Mouse (Mus musculus) lung, postnatal 4 days (tissue): ENCODE data around the gene Galntl6.
"Not testable (repeated sequence)": the region's sequence is repeated elsewhere in the genome, so short reads cannot be mapped to it uniquely, and the experiment has no call there.

Experiments
- DNase-seq, 2 experiments: peaks; one replicate each; pipeline ENCODE4 v3.0.0; 2021

Gene Galntl6

DNA sequence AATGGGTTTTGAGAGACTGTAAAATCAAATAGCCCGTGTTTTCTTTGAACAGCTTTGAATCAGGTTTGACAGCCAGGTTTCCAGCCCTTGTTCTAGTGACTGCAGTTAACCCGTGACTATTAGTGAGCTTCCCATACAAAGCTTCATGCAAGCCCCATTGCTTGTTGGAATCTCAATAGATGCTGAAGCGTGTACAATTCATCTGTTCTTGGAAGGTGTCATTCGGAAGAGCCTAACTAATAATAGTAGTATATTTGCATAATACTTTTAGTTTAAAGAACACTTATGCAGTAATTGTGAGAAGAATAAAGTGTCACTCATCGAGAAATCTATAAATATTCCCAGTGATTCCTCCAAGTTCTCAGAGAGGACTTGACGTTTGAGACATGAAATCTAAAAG is 314.6 kb downstream of the Galntl6 start:
- no peak for DNase-seq

DNA sequence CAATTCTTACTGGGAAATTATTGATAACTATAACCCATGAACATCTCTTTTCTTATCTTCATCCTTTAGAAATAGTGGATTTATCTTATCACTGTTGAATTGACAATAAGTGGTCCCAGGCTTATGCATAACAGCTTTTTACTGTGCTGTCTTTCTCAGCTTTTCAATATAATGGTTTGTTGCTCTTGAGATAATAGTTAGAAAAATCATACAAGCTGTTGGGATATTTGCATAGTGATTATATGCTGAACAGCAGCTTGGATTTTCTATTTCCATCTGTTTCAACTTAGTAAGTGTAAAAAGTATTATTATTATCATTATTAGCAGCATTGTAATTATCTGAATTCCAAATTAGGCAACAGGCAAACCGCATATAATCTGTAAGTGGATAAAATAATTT is 337.1 kb downstream of the Galntl6 start:
- DNase-seq: no peak

DNA sequence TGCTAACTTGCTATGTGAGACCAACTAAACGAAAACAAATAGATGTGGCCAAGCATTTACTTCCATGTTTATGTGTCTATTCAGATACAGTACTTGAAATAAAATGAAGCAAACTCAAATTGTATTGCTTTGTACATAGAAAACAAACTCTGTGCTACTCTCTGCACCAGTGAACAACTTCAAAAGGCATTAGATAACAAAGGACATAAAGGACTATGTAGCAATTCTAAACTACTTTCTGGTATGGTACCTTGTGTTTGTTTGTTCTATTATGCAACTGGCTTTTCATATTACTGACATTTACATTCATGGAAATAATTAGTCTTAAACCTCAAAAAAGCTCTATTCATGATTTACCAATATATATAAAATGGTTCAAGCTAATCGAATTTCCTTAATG is 344.4 kb downstream of the Galntl6 start:
- no peak for DNase-seq

DNA sequence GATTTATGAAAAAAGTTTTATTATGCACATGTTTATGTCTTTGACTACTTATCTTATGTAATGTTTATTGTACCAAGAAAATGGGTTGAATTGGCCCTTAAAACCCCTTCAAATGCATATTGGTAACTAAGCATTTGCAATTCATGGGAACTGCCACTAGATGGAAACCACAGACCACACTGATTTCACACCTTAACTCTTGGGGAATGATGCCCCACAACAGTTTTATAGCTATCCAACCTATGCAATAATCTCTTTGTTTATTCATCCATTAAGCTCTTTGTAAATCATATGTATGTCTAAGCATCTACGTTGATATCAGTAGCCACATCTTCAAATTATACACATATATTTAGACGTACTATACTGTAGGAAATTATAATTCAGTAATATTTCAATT is 346.3 kb downstream of the Galntl6 start:
- no peak for DNase-seq

DNA sequence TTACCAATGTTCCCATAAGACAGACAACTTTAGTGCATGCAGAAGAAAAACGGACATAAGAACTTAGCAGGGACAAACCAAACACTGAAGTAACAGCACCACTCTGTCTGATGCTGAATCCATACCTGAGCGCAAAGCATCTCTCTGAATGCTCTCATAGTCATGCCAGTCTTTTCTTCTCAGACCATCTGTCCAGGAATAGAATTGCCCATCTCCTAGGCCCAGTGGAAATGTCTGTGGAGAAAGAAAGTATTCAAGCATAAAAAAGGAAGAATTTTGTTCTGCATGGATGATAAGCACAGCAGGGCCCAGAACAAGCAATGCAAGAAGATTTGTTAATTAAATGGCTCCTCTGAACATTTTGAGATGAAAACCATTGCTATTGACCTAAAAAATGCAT is 376.7 kb downstream of the Galntl6 start:
- DNase-seq: no peak

DNA sequence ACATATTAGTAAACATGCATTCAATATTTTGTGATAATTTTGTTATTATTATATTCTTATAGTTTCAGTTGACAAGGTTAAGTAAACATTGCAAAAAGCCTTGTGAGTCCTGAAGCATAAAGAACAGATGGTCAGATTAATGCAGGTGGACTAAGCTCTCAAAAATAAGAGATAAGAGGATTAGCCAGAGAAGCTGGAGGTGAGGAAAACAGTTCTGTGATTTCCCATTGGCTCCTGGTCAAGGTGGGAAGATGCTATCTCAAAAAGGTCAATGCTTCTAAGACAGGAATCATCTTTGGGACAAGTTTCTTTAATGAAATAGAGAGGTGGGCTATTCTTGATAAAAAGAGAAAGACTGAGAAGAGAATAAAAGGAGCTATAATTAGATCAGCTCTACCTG is 377.8 kb downstream of the Galntl6 start:
- no peak for DNase-seq

DNA sequence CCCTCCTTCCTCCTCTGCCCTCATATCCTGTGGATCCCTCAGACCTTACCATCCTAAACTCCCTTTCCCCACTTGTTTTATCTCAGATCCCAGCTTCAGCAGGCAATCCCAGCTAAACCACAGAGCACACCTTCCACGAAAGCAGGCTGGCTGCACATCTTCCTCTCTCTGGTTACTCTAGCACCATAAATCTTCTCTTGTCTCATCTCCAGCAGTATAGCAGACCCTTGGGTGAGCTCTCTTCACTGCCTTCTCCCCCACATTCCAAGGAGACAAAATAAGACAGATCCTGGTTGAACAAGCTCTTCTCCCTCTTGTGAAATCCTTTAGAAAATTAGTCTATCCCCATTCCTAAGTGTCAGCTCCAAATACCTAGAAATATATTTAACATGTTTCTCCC is 389.0 kb downstream of the Galntl6 start:
- DNase-seq: no peak

DNA sequence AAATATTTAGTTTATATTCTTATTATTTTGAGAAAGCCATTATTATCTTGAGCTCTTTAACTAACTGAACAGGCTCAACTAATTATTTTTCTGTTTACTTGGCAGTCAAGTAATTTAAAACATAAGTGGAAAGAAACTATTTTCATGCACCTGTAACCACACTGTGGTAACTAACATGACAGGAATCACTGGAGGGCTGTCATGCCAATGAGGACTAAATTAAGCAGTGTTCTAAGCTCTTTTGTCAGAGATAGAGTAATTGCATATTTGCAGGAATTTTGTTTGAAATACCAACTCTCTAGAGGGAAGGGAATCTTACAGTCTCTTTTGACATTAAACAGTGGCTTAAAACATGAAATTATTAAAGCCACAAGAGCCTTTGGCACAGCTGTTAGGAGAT is 390.5 kb downstream of the Galntl6 start:
- no peak for DNase-seq

DNA sequence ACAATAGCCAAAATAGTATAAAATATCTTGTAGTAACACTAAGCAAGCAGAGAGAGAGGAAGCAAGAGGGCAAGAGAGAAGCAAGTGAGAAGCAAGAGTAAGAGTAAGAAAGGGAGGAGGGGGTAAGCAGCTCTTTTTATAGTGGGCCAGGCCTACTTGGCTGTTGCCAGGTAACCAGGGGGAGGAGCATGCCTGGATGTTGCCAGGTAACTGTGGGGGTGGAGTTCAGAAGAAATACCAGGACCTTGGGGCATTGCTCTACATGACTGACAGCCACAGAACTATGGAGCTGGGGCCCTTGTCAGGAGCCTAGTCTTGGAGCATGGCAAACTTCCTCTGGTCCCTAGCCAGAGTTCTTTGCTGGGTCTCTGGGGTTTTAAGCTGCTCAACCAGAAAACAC is 401.9 kb downstream of the Galntl6 start:
- no peak for DNase-seq

DNA sequence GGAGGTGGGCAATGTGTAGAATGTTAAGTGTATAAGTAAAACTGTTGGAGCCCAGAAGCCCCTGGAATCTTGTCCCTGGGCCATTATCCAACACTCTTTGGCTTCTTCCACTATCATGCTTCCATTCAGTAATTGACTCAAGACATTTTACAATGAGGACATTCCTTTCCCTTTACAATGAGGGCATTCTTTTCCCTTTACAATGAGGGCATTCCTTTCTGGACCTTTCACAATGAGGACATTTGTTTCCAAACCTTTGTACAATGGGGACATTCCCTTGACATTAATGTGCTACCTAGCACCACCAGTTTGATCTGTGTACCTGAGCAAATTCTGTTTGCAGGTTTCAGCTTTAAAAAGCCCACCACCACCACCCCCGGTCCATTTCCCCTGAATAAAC is 403.4 kb downstream of the Galntl6 start:
- no peak for DNase-seq

DNA sequence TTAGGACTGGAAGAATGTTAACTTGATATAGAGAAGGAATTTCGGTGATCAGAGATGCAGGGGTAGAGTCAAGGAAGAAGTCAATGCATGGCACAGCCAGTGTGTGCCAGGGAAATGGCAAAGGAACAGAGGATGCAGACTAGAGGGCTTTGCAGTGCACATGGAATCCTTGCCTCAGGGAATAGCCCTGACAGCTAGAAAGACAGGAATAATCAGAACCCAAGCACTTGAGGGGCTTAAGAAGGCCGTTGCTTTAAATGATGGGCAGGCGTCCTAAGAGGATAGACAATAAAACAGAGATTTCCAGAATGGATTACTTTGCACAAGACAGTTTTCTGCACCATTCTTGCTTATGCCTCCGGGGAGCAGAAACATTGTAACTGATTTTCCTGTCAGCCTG is 425.3 kb downstream of the Galntl6 start:
- DNase-seq: no peak

DNA sequence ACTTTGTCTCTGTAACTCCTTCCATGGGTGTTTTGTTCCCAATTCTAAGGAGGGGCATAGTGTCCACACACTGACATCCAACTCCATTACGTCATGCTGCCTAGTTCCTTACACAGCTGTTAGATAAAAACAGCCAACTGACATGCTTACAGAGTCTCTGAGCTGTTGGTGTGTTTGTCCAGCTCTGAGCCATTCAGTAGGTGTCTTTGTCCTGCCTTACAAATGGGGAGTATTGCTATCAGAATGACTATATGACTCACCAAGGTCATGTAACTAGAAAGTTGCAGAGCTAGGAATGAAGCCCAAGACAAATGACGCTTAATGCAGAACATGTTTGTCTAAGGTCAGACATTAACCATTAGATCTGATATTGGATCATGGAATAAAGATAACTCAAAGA is 449.1 kb downstream of the Galntl6 start:
- not testable (repeated sequence) for DNase-seq

DNA sequence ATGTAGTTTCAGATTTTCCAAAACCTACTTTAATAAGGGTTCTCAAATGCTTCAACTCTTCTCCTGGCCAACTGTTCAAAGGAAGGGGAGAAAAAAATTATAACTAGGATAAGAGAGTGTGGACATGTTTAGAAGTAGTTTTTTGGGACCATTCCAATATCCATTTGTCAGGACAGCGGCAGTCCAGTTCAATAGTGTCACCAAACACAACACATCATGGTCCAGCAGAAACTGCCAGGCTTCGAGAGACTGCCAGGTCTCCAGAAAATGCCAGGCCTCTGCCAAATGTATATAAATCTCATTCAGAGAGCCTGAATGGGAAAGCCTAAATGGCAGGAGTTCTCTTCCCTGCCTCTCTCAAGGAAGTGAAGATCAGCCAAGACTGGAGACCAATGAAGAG is 469.7 kb downstream of the Galntl6 start:
- DNase-seq: no peak

DNA sequence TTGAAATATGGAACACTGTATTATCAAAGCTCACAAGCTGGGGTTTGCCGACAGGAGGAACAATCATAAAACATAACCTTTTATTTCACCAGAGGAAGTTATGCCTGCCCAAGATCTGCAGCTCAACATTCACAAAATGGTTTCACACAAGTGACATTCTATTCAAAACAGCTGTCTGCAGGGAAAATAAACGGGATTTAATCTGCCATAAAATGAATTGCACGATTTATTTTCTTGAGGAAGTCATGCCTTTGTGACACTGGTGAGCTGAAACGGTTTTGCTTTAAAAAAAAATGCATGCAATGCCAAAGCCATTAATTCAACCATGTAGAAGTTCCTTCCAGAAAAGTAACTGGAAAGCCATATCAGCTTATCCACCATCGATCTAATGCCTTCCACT is 494.0 kb downstream of the Galntl6 start:
- no peak for DNase-seq

DNA sequence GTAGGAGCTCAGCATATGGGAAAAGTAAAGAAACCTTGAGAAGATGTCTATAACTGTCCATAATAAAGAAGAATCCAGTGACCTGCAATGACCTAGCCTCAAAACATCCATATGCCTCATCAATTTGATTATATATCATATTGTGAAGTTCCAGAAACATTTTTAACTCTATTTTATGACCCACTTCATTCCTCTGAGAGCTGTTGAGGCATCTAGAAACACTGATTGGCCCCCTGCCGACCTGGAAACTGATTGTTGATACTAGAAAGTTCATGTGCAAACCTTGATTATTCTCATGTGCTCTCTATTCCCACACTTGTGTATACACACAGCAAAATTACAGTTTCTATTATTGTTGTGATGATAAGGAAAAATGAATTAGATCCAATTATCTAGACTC is 494.9 kb downstream of the Galntl6 start:
- no peak for DNase-seq

DNA sequence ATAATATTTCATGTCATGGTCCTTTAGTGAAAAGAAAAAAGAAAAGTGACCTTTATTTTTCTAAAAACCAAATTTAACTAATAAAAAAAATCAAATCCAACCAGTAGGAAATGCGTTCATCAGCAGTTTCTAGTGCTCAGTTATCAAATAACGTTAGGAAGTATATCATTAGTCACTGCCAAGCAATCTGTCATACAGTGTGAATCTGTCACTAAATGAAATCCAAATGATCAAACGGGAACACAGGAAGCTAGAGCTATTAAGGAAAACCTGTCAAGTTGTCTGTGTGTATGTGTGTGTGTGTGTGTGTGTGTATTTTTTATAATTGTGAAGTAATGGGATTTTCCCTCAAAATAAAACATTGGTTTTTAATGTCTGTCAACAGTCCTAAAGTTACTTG is 515.9 kb downstream of the Galntl6 start:
- no peak for DNase-seq

DNA sequence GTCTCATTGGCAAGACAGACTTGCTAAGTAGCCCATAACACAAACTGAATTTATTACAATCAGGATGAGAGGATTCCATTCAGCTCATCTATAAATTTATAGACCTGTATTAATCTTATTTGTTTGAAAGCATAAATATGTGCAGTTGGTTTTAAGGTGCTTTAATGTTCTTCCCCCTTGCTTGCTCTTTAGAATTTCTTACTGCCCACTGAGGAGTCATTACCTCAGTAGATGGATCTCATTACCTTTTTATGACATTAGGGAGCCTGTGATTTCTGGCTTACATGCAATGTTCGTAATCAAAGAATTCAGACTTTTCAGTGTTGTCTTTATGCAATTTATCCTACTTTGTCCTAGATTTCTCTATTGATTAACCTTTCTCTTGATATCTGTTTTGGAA is 516.6 kb downstream of the Galntl6 start:
- DNase-seq: no peak

DNA sequence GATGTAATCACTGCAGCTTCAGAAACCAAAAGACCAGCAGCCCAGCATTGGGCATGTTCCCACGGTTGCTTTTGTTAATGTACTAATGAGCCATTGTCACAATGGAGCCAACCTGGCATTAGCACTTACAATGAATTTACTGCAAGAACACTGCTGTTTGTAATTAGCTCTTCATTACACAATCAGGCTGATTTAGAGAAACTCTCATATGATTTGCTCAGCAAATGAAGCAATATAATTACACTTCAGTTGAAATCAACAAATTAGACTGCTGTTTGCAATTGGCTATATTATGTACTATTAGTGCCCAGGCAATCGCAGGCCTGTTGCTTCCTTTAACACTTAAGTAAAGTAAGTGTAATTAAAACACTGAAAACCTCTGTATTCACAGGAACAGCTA is 540.1 kb downstream of the Galntl6 start:
- DNase-seq: no peak

DNA sequence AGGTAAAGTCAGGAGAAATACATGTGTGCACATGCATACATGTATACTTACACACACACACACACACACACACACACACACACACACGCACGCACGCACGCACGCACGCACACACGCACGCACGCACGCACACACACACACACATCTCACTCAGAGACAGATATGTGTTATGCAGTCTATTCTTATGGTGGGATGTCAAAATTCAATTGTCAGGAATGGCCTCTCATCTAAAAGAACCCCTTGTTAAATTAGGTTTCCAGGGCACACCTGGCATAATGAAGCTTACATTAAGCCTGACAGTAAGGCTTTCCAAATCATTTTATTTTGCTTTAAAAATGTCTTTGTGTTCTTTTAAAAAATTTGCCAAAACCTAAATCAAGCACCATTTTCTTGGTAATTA is 540.5 kb downstream of the Galntl6 start:
- no peak for DNase-seq

DNA sequence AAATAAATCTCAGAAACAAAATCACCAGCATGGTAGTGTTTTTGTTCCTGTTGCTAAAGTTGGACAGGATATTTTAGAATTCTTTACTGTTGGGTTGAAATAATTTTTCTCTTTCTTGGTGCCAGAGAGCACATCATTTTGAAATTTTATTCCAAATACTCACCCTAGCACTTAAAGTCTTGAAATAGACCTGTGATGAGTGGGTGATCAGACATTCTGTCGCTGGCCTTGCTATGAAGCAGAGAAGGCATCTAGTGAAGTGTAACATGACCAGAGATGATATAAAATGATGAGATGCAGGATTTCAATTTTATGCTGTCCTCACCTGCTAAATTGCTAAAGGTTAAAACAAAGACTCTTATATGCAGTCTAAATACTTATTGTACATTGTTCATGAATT is 581.3 kb downstream of the Galntl6 start:
- no peak for DNase-seq

DNA sequence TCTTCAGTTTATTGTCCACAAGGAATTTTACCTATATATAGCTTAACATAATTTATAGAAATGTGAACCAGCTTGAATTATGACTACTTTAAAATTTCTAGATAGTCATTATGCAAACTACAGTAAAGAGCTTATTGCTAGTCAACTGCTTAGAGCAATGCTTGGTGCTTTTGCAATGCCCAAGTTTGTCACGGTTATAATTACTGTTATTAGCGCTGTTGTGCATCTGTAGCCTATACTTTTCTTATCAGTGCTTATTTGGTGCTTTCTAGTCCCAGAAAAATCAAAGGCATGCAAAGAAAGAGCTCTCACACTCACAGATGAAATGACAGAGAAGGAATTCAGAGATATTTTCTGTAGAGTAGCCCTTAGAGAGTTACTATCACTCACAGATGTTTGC is 599.0 kb downstream of the Galntl6 start:
- no peak for DNase-seq

DNA sequence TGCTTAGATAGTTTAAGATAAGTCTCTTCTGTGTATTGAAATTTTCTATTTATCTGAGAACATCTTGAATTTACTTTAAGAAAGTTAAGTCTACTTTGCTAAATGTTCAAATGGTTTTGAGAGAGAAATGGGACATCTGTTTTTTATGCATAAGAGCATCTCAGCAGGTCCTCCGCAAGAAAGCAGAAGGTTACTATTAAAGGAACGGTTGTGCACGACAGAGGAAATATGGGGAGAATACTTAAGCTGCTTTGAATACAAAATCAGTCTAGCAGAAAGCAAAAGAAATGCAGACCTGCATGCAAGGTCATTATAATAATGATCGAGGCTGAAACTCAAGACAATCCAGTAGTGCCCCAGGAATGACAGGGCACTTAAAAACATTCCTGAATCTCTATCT is 621.0 kb downstream of the Galntl6 start:
- no peak for DNase-seq

DNA sequence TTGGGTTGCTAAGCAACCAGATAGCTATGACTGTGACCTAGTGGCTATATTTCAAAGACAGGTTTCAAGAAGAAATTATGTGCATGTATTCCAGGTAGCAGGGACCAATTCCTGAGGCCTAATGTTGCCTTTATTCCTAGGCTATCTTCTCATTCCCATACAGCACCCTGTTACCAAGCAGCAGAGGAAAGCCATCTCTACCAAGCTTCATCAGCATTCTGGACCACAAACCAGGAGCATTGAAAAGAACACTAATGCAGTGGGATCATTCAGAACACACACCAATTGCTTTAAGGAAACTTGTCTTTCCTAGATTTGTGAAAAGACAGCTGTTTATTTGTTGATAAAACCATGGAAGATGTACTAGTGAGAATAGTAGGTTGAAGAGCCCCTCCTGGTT is 622.4 kb downstream of the Galntl6 start:
- DNase-seq: no peak

DNA sequence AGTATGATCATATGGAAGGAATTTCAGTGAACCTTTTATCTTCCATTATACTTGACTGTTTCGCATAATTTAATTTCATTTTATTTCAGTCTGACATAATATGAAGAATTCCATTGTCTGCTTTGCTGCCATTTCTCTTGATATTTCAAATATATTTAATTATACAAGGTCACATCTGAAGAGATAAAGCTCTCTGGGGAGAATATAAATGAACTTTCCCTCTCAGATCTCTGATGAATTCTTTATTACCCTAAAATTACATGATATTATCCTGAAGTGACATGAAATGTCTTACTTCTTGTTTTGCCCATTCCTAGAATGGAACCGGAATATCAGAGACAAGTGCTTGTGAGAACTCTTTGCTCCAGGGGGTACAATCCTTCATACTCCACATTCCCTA is 647.0 kb downstream of the Galntl6 start:
- no peak for DNase-seq

DNA sequence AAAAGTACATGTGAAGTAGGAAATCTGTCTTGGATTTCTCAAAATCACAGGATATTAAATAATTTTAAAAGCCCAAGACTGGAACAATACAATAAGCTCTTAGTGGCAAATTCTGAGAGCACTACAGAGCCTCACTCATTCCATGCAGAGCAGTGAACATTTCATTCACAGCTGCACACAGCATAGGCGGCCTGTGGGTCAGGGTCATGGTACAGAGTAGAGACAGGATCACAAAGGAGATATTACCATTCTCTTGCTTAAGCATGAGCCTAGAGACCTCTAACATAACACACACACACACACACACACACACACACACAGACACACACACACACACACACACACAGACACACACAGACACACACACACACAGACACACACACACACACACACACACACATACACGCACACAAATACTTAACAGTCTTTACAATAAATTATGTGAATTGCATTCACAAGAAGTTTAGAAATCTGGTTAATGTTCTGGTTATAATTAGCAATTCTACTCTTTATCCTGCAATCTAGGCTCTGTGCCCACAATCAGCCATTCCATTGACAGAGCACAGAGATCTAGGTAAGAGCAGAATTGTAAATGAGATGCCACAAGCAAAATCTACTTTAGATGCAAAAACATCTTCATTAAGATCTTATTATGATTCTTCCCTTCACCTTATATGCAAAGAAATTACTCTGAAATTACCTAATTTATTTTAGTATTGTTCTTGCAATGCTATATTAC is 653.7 kb downstream of the Galntl6 start:
- DNase-seq: no peak

DNA sequence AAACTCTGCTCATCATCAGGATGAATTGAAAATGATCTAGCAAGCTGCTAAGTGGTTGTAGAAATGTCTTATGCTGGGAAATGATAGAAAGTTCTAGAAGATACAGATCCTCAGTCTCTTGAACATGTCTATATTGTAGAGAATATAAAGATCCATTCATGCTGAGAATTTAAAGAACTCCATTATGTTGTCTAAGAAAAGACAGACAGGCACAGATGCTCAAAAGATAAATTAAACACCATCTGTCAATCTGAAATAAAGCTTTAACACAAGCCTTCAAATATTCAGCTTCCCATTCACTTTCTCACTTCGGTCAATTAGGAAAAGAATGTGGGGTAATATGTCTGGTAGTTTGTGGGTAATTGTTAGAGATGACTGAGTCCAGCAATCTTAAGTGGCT is 658.8 kb downstream of the Galntl6 start:
- DNase-seq: no peak
